In genomic region chr5:114323791-114324507, GRCm38 (mm10) we compare ENCODE assay signal across 8 mouse cellular contexts. TPM values are rescaled to one million over a fixed set of nuclear protein-coding genes. Genes with fewer than 3 reads are reported as not detected.
DNase-seq lines count a peak whose midpoint lies in the region; ATAC-seq and TF ChIP-seq lines count a peak whose summit lies in the region.

No protein-coding gene starts in this region.

- TF ChIP-seq EP300 in lung, postnatal 0 days (IDR thresholded peaks at IDR 0.05): no peak

- no peak overlapping the region for H3K9ac ChIP-seq in lung, postnatal 0 days (replicated peaks; ENCODE audit: low read depth)

- WGBS in kidney, adult 2 months: 21% methylated on average over 16 of the region's 16 CpGs
- WGBS in lung, postnatal 0 days: 21% methylated on average over 16 of the region's 16 CpGs

- TF ChIP-seq POLR2A in kidney, adult 2 months (IDR thresholded peaks at IDR 0.05; ENCODE audit: low read depth, low read length): no peak

- no peaks in the 10 kb centered on the region for H3K36me3 ChIP-seq in kidney, adult 2 months (ENCODE audit: control insufficient read depth, insufficient read depth, low read length)
- no peaks in the 10 kb centered on the region for H3K36me3 ChIP-seq in lung, postnatal 0 days (ENCODE audit: insufficient read depth, low read length)

- peak; percentile 56; the same call in 1 of the 2 replicates for ATAC-seq in lung, postnatal 0 days

- TF ChIP-seq CTCF in kidney, adult 2 months (conservative IDR thresholded peaks at IDR 0.05; ENCODE audit: insufficient read depth, insufficient read length, low read depth, low read length): no peak; the same call in 1 of the 2 replicates
- TF ChIP-seq CTCF in lung, postnatal 0 days (IDR thresholded peaks at IDR 0.05): peak; percentile 77

- no peak overlapping the region for H3K4me3 ChIP-seq in kidney, adult 2 months (ENCODE audit: insufficient read depth, low read depth, low read length)
- no peak overlapping the region for H3K4me3 ChIP-seq in lung, postnatal 0 days (ENCODE audit: low read depth, low read length)

- no peak overlapping the region for H3K27ac ChIP-seq in kidney, adult 2 months (ENCODE audit: insufficient read depth, low read depth, low read length)
- H3K27ac ChIP-seq in lung, postnatal 0 days (ENCODE audit: low read length): no peak overlapping the region

- no peaks in the 10 kb centered on the region for H3K4me1 ChIP-seq in kidney, adult 2 months (ENCODE audit: control insufficient read depth, insufficient read depth, low read length)
- no peaks in the 10 kb centered on the region for H3K4me1 ChIP-seq in lung, postnatal 0 days (ENCODE audit: insufficient read depth, low read depth, low read length)

- DNase-seq in ovary, postnatal 10 days (ENCODE audit: low spot score): peak; percentile 11
- no peak for DNase-seq in ovary, adult 18-20 months (ENCODE audit: low spot score)
- DNase-seq in adrenal gland, adult 2 months: peak; percentile 67
- peak; percentile 6 to 38 for DNase-seq in frontal cortex, postnatal 36 days (ENCODE audit: low spot score in 2 of 2)
- DNase-seq in kidney, adult 2 months: peak; percentile 23
- peak; percentile 58 for DNase-seq in lung, postnatal 0 days (ENCODE audit: low spot score)
- peak; percentile 44 for DNase-seq in ovary, postnatal 14 days (ENCODE audit: low spot score)
- DNase-seq in urinary bladder, postnatal 4 days (ENCODE audit: low spot score in 2 of 2): no peak

- H3K27me3 ChIP-seq in kidney, adult 2 months (replicated peaks; ENCODE audit: control insufficient read depth, insufficient read depth, low read length): no peaks in the 10 kb centered on the region
- H3K27me3 ChIP-seq in lung, postnatal 0 days (replicated peaks; ENCODE audit: insufficient read depth, low read length): no peaks in the 10 kb centered on the region

- no peaks in the 10 kb centered on the region for H3K9me3 ChIP-seq in lung, postnatal 0 days (ENCODE audit: low read length)

- no peak overlapping the region for H3K4me2 ChIP-seq in lung, postnatal 0 days (replicated peaks; ENCODE audit: low read depth, low read length)

RNA-seq across cellular contexts. Expression of gene Myo1h, which starts 35.0 kb away (rescaled TPM):
- under 1 TPM; 0.49 to 0.97 TPM for total RNA-seq in adrenal gland, adult 2 months (2021)
- polyA plus RNA-seq in adrenal gland, adult 2 months (2012; rRNA removed): 0.22 TPM in 1 of 2 replicates, not detected in the other
- polyA plus RNA-seq in kidney, adult 2 months (2012; rRNA removed): 0.09 and 0.22 TPM in 2 replicates
- 3.1 and 3.4 TPM in 2 replicates for polyA plus RNA-seq in lung, postnatal 0 days (2015; fragmentation: Nextera tagmentation; extraction: Ambion mirVana)

RNA-seq across cellular contexts. Expression of gene Foxn4, which starts 50.3 kb away (rescaled TPM):
- total RNA-seq in adrenal gland, adult 2 months (2021): not detected
- polyA plus RNA-seq in adrenal gland, adult 2 months (2012; rRNA removed): not detected in 2 replicates
- not detected in 2 replicates for polyA plus RNA-seq in kidney, adult 2 months (2012; rRNA removed)
- 0.74 and 0.81 TPM in 2 replicates for polyA plus RNA-seq in lung, postnatal 0 days (2015; fragmentation: Nextera tagmentation; extraction: Ambion mirVana)

RNA-seq across cellular contexts. Expression of gene Kctd10, which starts 56.4 kb away (rescaled TPM):
- total RNA-seq in adrenal gland, adult 2 months (2021): 10 to 100 TPM; 67.0 to 76.7 TPM
- 68.9 and 71.4 TPM in 2 replicates for polyA plus RNA-seq in adrenal gland, adult 2 months (2012; rRNA removed)
- 63.5 and 63.8 TPM in 2 replicates for polyA plus RNA-seq in kidney, adult 2 months (2012; rRNA removed)
- 223 and 230 TPM in 2 replicates for polyA plus RNA-seq in lung, postnatal 0 days (2015; fragmentation: Nextera tagmentation; extraction: Ambion mirVana)

RNA-seq across cellular contexts. Expression of gene Ube3b, which starts 56.5 kb away (rescaled TPM):
- total RNA-seq in adrenal gland, adult 2 months (2021): 10 to 100 TPM; 74.6 to 75.4 TPM
- polyA plus RNA-seq in adrenal gland, adult 2 months (2012; rRNA removed): 122 and 137 TPM in 2 replicates
- polyA plus RNA-seq in kidney, adult 2 months (2012; rRNA removed): 70.9 and 81.9 TPM in 2 replicates
- 28.9 and 30.1 TPM in 2 replicates for polyA plus RNA-seq in lung, postnatal 0 days (2015; fragmentation: Nextera tagmentation; extraction: Ambion mirVana)

Comparison
In these comparisons a context has a peak if more than half of its experiments do, and no peak if none do; other contexts are left out.
1. DNase-seq: peak in ovary, postnatal 10 days (single experiment), adrenal gland, adult 2 months (single experiment), frontal cortex, postnatal 36 days (2 of 2), kidney, adult 2 months (single experiment), lung, postnatal 0 days (single experiment) and ovary, postnatal 14 days (single experiment); none in ovary, adult 18-20 months (single experiment) and urinary bladder, postnatal 4 days (0 of 2).